Mouse (Mus musculus) olfactory bulb, adult 2 months (tissue): ENCODE data around the gene Rrnad1.

Experiments used
- CTCF ChIP-seq: fragments of 200-500 bp; IDR thresholded peaks from 2 replicates; pipeline ENCODE4 v1.5.1; 2012; ENCODE audit warnings: low read depth, mild to moderate bottlenecking, low read length, moderate library complexity; ENCODE audit not compliant: insufficient read depth
- POLR2A ChIP-seq: fragments of 200-500 bp; IDR thresholded peaks from 2 replicates; pipeline ENCODE4 v1.6.1; 2012; ENCODE audit warnings: mild to moderate bottlenecking, low read depth, low read length, moderate library complexity; ENCODE audit not compliant: insufficient read depth

DNA sequence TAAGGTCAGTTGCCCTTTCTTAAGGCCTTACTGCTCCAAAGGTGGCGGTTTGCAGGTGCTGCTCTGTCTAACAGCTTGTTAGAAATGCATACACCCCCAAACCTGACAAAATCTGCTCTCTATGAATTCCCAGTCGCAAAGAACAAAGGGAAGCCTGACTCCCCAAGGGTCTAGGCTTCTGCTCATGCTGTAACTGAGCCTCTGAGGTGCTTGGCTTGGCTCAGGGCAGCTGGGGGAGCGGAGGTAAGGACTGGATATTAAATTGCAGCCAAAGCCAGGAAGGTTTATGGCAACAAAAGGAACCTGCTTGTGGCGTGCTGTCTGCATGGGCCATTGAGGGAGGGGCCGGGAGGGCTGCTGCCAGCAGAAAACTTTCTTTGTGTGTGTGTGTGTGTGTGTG lies 26.7 kb downstream of the Rrnad1 start:
- TF ChIP-seq CTCF (no peak), POLR2A (no peak)
